11 mouse cellular contexts compared by ENCODE assay signal in the genomic region with DNA sequence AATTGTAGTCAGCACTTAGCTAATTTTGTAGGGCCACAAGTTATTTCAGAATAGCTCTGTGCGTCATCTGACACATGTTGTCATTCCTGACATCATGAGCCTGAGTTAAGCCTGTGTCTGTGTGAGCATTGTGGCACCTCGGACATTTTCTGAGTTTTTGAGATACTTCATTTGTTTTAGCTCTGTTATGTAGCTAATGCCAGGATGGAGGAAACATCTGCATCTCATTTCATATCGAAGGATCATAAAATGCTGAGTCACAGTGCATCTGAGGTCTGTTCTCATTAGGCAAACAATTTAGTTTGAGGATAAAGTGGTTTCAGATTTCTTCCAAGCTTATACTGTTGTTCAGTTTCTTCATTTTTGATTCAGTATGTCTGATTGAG. TPM values are rescaled to one million over a fixed set of nuclear protein-coding genes. Genes with fewer than 3 reads are reported as not detected.
A peak's percentile ranks its signal among the peaks of the same experiment; 100 is the strongest.
DNase-seq lines count a peak whose midpoint lies in the region; ATAC-seq and TF ChIP-seq lines count a peak whose summit lies in the region.
"Had no signal": no experiment of that assay in that cellular context is flagged by ENCODE, and none has a peak within 500 bp of the region (broad histone marks: within the 10 kb centered on the region; RNA-seq: fewer than 3 reads in every experiment).

No protein-coding gene starts in this region.

- no peaks in the 10 kb centered on the region for H3K27me3 ChIP-seq in heart, embryonic 10.5 days (ENCODE audit: insufficient read depth, poor library complexity, severe bottlenecking)
- no peaks in the 10 kb centered on the region for H3K27me3 ChIP-seq in megakaryocyte, embryonic 14.5 days (replicated peaks)
- H3K27me3 ChIP-seq in hindbrain, embryonic 14.5 days (ENCODE audit: control insufficient read depth, insufficient read depth, low read length), result no peaks in the 10 kb centered on the region

- peak; percentile 33 to 60 for DNase-seq in heart, adult 18-20 months
- no peak for DNase-seq in heart, embryonic 10.5 days (ENCODE audit: low spot score)
- DNase-seq in thymus, postnatal 36 days, result no peak
- no peak for DNase-seq in hindbrain, embryonic 14.5 days (ENCODE audit: low spot score)
- no peak for DNase-seq in cerebellum, postnatal 25 days
- DNase-seq: lung, embryonic 14.5 days had no signal

- 0 out of 2 replicates have a peak, but pooled peaks cover 3% of the 10 kb centered on the region for H3K4me1 ChIP-seq in heart, embryonic 10.5 days
- peaks cover 62% of the 10 kb centered on the region for H3K4me1 ChIP-seq in megakaryocyte, embryonic 14.5 days
- peaks cover 3% of the 10 kb centered on the region; the same call in 1 of the 2 replicates for H3K4me1 ChIP-seq in embryonic fibroblast, embryonic 13.5 days (ENCODE audit: control insufficient read depth, insufficient read depth, low read length)
- H3K4me1 ChIP-seq in hindbrain, embryonic 14.5 days (replicated peaks; ENCODE audit: control insufficient read depth, insufficient read depth, low read length), result peaks cover 12% of the 10 kb centered on the region

- TF ChIP-seq POLR2A in embryonic fibroblast, embryonic 13.5 days (IDR thresholded peaks at IDR 0.05; ENCODE audit: low read depth, low read length), result no peak

- no peak for ATAC-seq in megakaryocyte, adult 5-6 weeks (ENCODE audit: poor library complexity, severe bottlenecking)
- no peak for ATAC-seq in hindbrain, embryonic 14.5 days (ENCODE audit: low FRiP score)
- ATAC-seq: forebrain, embryonic 16.5 days; intestine, postnatal 0 days had no signal

- no peaks in the 10 kb centered on the region for H3K9me3 ChIP-seq in heart, embryonic 10.5 days
- no peaks in the 10 kb centered on the region for H3K9me3 ChIP-seq in megakaryocyte, embryonic 14.5 days
- H3K9me3 ChIP-seq in hindbrain, embryonic 14.5 days (ENCODE audit: control insufficient read depth, low read length), result no peaks in the 10 kb centered on the region

- TF ChIP-seq CTCF in embryonic fibroblast, embryonic 13.5 days (IDR thresholded peaks at IDR 0.05; ENCODE audit: borderline replicate concordance, insufficient read depth, low read length), result no peak

- no peak overlapping the region for H3K9ac ChIP-seq in hindbrain, embryonic 14.5 days
- H3K9ac ChIP-seq: lung, embryonic 14.5 days had no signal

- H3K4me3 ChIP-seq in heart, embryonic 10.5 days, result no peak overlapping the region
- peak overlapping the region; percentile 72 for H3K4me3 ChIP-seq in megakaryocyte, embryonic 14.5 days (replicated peaks)
- H3K4me3 ChIP-seq in embryonic fibroblast, embryonic 13.5 days (ENCODE audit: insufficient read depth, low read length), result no peak overlapping the region
- no peak overlapping the region for H3K4me3 ChIP-seq in hindbrain, embryonic 14.5 days (replicated peaks; ENCODE audit: low read length)

- WGBS in heart, embryonic 10.5 days, result 81% methylated on average over 3 of the region's 3 CpGs
- WGBS in hindbrain, embryonic 14.5 days, result 79% methylated on average over 3 of the region's 3 CpGs

- H3K4me2 ChIP-seq in hindbrain, embryonic 14.5 days (replicated peaks), result no peak overlapping the region
- H3K4me2 ChIP-seq: lung, embryonic 14.5 days had no signal

- peaks cover 7% of the 10 kb centered on the region; the same call in 1 of the 2 replicates for H3K36me3 ChIP-seq in heart, embryonic 10.5 days
- H3K36me3 ChIP-seq in megakaryocyte, embryonic 14.5 days (replicated peaks; ENCODE audit: low read length), result peaks cover 10% of the 10 kb centered on the region
- H3K36me3 ChIP-seq in hindbrain, embryonic 14.5 days (replicated peaks; ENCODE audit: control insufficient read depth, insufficient read depth), result peaks cover 9% of the 10 kb centered on the region

- no peak overlapping the region for H3K27ac ChIP-seq in heart, embryonic 10.5 days
- peak overlapping the region; percentile 77 for H3K27ac ChIP-seq in embryonic fibroblast, embryonic 13.5 days (ENCODE audit: insufficient read depth, low read length)
- H3K27ac ChIP-seq in hindbrain, embryonic 14.5 days, result no peak overlapping the region

RNA-seq across cellular contexts. Expression of a gene that starts 2.5 kb away (rescaled TPM):
- 100 to 1,000 TPM; 284 to 287 TPM for total RNA-seq in heart, adult 18-20 months (2021)
- polyA plus RNA-seq in heart, embryonic 10.5 days (2016; fragmentation: Nextera tagmentation; extraction: Ambion mirVana), result 168 and 177 TPM in 2 replicates
- polyA plus RNA-seq in megakaryocyte, embryonic 14.5 days (2012; ENCODE audit: insufficient read depth, low replicate concordance), result 22.8 and 44.5 TPM in 2 replicates
- total RNA-seq in megakaryocyte, adult 5-6 weeks (2015), result 81.2 and 81.9 TPM in 2 replicates
- 74.4 and 88.6 TPM in 2 replicates for total RNA-seq in megakaryocyte, adult 5-6 weeks (2017)
- polyA plus RNA-seq in embryonic fibroblast, embryonic 13.5 days (2011; ENCODE audit: insufficient read length, low read depth, missing spikeins), result 199 and 202 TPM in 2 replicates
- polyA plus RNA-seq in hindbrain, embryonic 14.5 days (2014; fragmentation: Nextera tagmentation; extraction: Ambion mirVana), result 172 and 197 TPM in 2 replicates

Comparison
In these comparisons a context has a peak if more than half of its experiments do, and no peak if none do; other contexts are left out.
1. DNase-seq: peak in heart, adult 18-20 months (2 of 2); none in heart, embryonic 10.5 days (single experiment), thymus, postnatal 36 days (0 of 2), hindbrain, embryonic 14.5 days (single experiment) and cerebellum, postnatal 25 days (0 of 2).